Mouse (Mus musculus) mesoderm, embryonic 11.5 days (tissue): ENCODE data around the gene Oas1g.
A peak's percentile ranks its signal among the peaks of the same experiment; 100 is the strongest.
"Not testable (repeated sequence)": the region's sequence is repeated elsewhere in the genome, so short reads cannot be mapped to it uniquely, and the experiment has no call there.

Experiments
- DNase-seq: peaks from one replicate; pipeline ENCODE4 v3.0.0-alpha.2; 2012; ENCODE audit warnings: low read depth, low spot score

The Oas1g gene

GRCm38 (mm10) chr5:120890026-120890425 is 2.6 kb upstream of the Oas1g start:
- no peak for DNase-seq

GRCm38 (mm10) chr5:120888294-120888815 is 942 bp upstream of the Oas1g start:
- DNase-seq = not testable (repeated sequence)

- no peak for DNase-seq
These were observed 418 bp upstream of the Oas1g start for GRCm38 (mm10) chr5:120887831-120888230.

- not testable (repeated sequence) for DNase-seq
These were observed 5.7 kb downstream of the Oas1g start for GRCm38 (mm10) chr5:120881681-120882080.

- not testable (repeated sequence) for DNase-seq
These were observed 8.6 kb downstream of the Oas1g start for GRCm38 (mm10) chr5:120878803-120879202.

GRCm38 (mm10) chr5:120877407-120877806 is 10.0 kb downstream of the Oas1g start:
- not testable (repeated sequence) for DNase-seq

- not testable (repeated sequence) for DNase-seq
These were observed 10.6 kb downstream of the Oas1g start for GRCm38 (mm10) chr5:120876839-120877238.

GRCm38 (mm10) chr5:120871469-120871868 is 15.9 kb downstream of the Oas1g start:
- DNase-seq = no peak

GRCm38 (mm10) chr5:120870782-120871181 is 16.6 kb downstream of the Oas1g start:
- no peak for DNase-seq

GRCm38 (mm10) chr5:120870081-120870480 is 17.3 kb downstream of the Oas1g start:
- no peak for DNase-seq

- DNase-seq = no peak
These were observed 17.9 kb downstream of the Oas1g start for GRCm38 (mm10) chr5:120869436-120870015.

- DNase-seq = peak; percentile 36
These were observed 22.0 kb downstream of the Oas1g start for GRCm38 (mm10) chr5:120865336-120865860.

- DNase-seq = no peak
These were observed 26.3 kb downstream of the Oas1g start, which contains the start of gene Oas1h for GRCm38 (mm10) chr5:120861121-120861520. Oas1h (plus strand) TSS chr5:120861421.

- no peak for DNase-seq
These were observed 28.2 kb downstream of the Oas1g start for GRCm38 (mm10) chr5:120859241-120859640.

GRCm38 (mm10) chr5:120849601-120850136 is 37.7 kb downstream of the Oas1g start:
- peak; percentile 39 for DNase-seq

- no peak for DNase-seq
These were observed 40.3 kb downstream of the Oas1g start, which contains the start of gene Oas1f for GRCm38 (mm10) chr5:120847067-120847466. Oas1f (plus strand) TSS chr5:120847367.

GRCm38 (mm10) chr5:120844713-120845112 is 42.7 kb downstream of the Oas1g start:
- no peak for DNase-seq

GRCm38 (mm10) chr5:120836731-120837585 is 50.5 kb downstream of the Oas1g start:
- DNase-seq = peak; percentile 53

- peak; percentile 30 for DNase-seq
These were observed 53.8 kb downstream of the Oas1g start for GRCm38 (mm10) chr5:120833335-120834280.

- no peak for DNase-seq
These were observed 56.4 kb downstream of the Oas1g start for GRCm38 (mm10) chr5:120831031-120831430.
